Mouse (Mus musculus): ENCODE data around the gene Mvk. TPM values are rescaled to one million over a fixed set of nuclear protein-coding genes. Genes with fewer than 3 reads are reported as not detected.

Gene Mvk
- total RNA-seq, 1 experiment = 32.5 TPM

- no peak overlapping the region for H3K9ac ChIP-seq (ENCODE audit: insufficient read depth, low read depth, low read length, poor library complexity, severe bottlenecking)
- in situ Hi-C loops (cut with MboI; ENCODE audit: low sequenced_read_pairs in 2 of 2, unreplicated experiment in 2 of 2) = no loop called here
- H3K9me3 ChIP-seq (ENCODE audit: control insufficient read depth, insufficient read depth, low read depth, low read length) = no peaks in the 10 kb centered on the region
- H3K27ac ChIP-seq (ENCODE audit: insufficient read depth, low read depth, low read length, poor library complexity, severe bottlenecking) = no peak overlapping the region
- DNase-seq (ENCODE audit: low read depth, low spot score) = no peak
- H3K4me3 ChIP-seq (ENCODE audit: insufficient read depth in 1 of 2, low read depth in 1 of 2, low read length in 2 of 2, poor library complexity in 1 of 2, severe bottlenecking in 1 of 2) = no peak overlapping the region
- TF ChIP-seq HCFC1 (IDR thresholded peaks at IDR 0.05; ENCODE audit: borderline replicate concordance, insufficient read depth, low read length) (no peak), ZNF384 (IDR thresholded peaks at IDR 0.05; ENCODE audit: low read depth, low read length) (no peak), ZC3H11A (IDR thresholded peaks at IDR 0.05; ENCODE audit: borderline replicate concordance, low read depth, low read length) (no peak), CHD2 (IDR thresholded peaks at IDR 0.05; ENCODE audit: low read depth, low read length) (no peak), MAFK (IDR thresholded peaks at IDR 0.05; ENCODE audit: insufficient read depth, low read depth, low read length) (no peak)
- H3K36me3 ChIP-seq (ENCODE audit: control insufficient read depth, insufficient read depth, low read length, poor library complexity, severe bottlenecking) = peaks cover 27% of the 10 kb centered on the region; the same call in 1 of the 2 replicates
- no peaks in the 10 kb centered on the region for H3K4me1 ChIP-seq (ENCODE audit: control insufficient read depth in 2 of 2, insufficient read depth in 2 of 2, low read length in 2 of 2, poor library complexity in 1 of 2)
Measured at GRCm38 (mm10) chr5:114434359-114434758, 9.7 kb upstream of the Mvk start.

- no peak overlapping the region for H3K4me3 ChIP-seq (ENCODE audit: insufficient read depth in 1 of 2, low read depth in 1 of 2, low read length in 2 of 2, poor library complexity in 1 of 2, severe bottlenecking in 1 of 2)
- DNase-seq (ENCODE audit: low read depth, low spot score) = no peak
- H3K9me3 ChIP-seq (ENCODE audit: control insufficient read depth, insufficient read depth, low read depth, low read length) = no peaks in the 10 kb centered on the region
- no peak overlapping the region for H3K9ac ChIP-seq (ENCODE audit: insufficient read depth, low read depth, low read length, poor library complexity, severe bottlenecking)
- in situ Hi-C loops (cut with MboI; ENCODE audit: low sequenced_read_pairs in 2 of 2, unreplicated experiment in 2 of 2) = no loop called here
- no peak overlapping the region for H3K27ac ChIP-seq (ENCODE audit: insufficient read depth, low read depth, low read length, poor library complexity, severe bottlenecking)
- H3K4me1 ChIP-seq (ENCODE audit: control insufficient read depth in 2 of 2, insufficient read depth in 2 of 2, low read length in 2 of 2, poor library complexity in 1 of 2) = no peaks in the 10 kb centered on the region
- TF ChIP-seq ZC3H11A (IDR thresholded peaks at IDR 0.05; ENCODE audit: borderline replicate concordance, low read depth, low read length) (no peak), HCFC1 (IDR thresholded peaks at IDR 0.05; ENCODE audit: borderline replicate concordance, insufficient read depth, low read length) (no peak), MAFK (IDR thresholded peaks at IDR 0.05; ENCODE audit: insufficient read depth, low read depth, low read length) (no peak), CHD2 (IDR thresholded peaks at IDR 0.05; ENCODE audit: low read depth, low read length) (no peak)
- peaks cover 27% of the 10 kb centered on the region; the same call in 1 of the 2 replicates for H3K36me3 ChIP-seq (ENCODE audit: control insufficient read depth, insufficient read depth, low read length, poor library complexity, severe bottlenecking)
Measured at GRCm38 (mm10) chr5:114435588-114435987, 8.5 kb upstream of the Mvk start.

GRCm38 (mm10) chr5:114444368-114444692, 261 bp downstream of the Mvk start:
- Histone ChIP-seq H3K9me3 (ENCODE audit: control insufficient read depth, insufficient read depth, low read depth, low read length) (no peaks in the 10 kb centered on the region), H3K27ac (ENCODE audit: insufficient read depth, low read depth, low read length, poor library complexity, severe bottlenecking) (no peak overlapping the region), H3K4me3 (ENCODE audit: insufficient read depth in 1 of 2, low read depth in 1 of 2, low read length in 2 of 2, poor library complexity in 1 of 2, severe bottlenecking in 1 of 2) (peak overlapping the region; percentile 82 to 85), H3K36me3 (ENCODE audit: control insufficient read depth, insufficient read depth, low read length, poor library complexity, severe bottlenecking) (peaks cover 2% of the 10 kb centered on the region; the same call in 1 of the 2 replicates), H3K9ac (ENCODE audit: insufficient read depth, low read depth, low read length, poor library complexity, severe bottlenecking) (peak overlapping the region; percentile 80), H3K4me1 (ENCODE audit: control insufficient read depth in 2 of 2, insufficient read depth in 2 of 2, low read length in 2 of 2, poor library complexity in 1 of 2) (peaks cover 0 to 7% of the 10 kb centered on the region in 2 experiments; a peak in 1 of 4 replicates)
- TF ChIP-seq ZNF384 (IDR thresholded peaks at IDR 0.05; ENCODE audit: low read depth, low read length) (no peak), CHD2 (IDR thresholded peaks at IDR 0.05; ENCODE audit: low read depth, low read length) (no peak), MAFK (IDR thresholded peaks at IDR 0.05; ENCODE audit: insufficient read depth, low read depth, low read length) (no peak), ZC3H11A (IDR thresholded peaks at IDR 0.05; ENCODE audit: borderline replicate concordance, low read depth, low read length) (no peak), HCFC1 (IDR thresholded peaks at IDR 0.05; ENCODE audit: borderline replicate concordance, insufficient read depth, low read length) (no peak)
- in situ Hi-C loops (cut with MboI; ENCODE audit: low sequenced_read_pairs in 2 of 2, unreplicated experiment in 2 of 2) = no loop called here
- DNase-seq (ENCODE audit: low read depth, low spot score) = no peak

GRCm38 (mm10) chr5:114449011-114449410, 4.9 kb downstream of the Mvk start:
- Histone ChIP-seq H3K4me3 (ENCODE audit: insufficient read depth in 1 of 2, low read depth in 1 of 2, low read length in 2 of 2, poor library complexity in 1 of 2, severe bottlenecking in 1 of 2) (no peak overlapping the region), H3K36me3 (ENCODE audit: control insufficient read depth, insufficient read depth, low read length, poor library complexity, severe bottlenecking) (peaks cover 6% of the 10 kb centered on the region; the same call in 1 of the 2 replicates), H3K4me1 (ENCODE audit: control insufficient read depth in 2 of 2, insufficient read depth in 2 of 2, low read length in 2 of 2, poor library complexity in 1 of 2) (peaks cover 0 to 3% of the 10 kb centered on the region in 2 experiments; a peak in 1 of 4 replicates), H3K9me3 (ENCODE audit: control insufficient read depth, insufficient read depth, low read depth, low read length) (no peaks in the 10 kb centered on the region), H3K9ac (ENCODE audit: insufficient read depth, low read depth, low read length, poor library complexity, severe bottlenecking) (no peak overlapping the region), H3K27ac (ENCODE audit: insufficient read depth, low read depth, low read length, poor library complexity, severe bottlenecking) (no peak overlapping the region)
- DNase-seq (ENCODE audit: low read depth, low spot score) = no peak
- in situ Hi-C loops (cut with MboI; ENCODE audit: low sequenced_read_pairs in 2 of 2, unreplicated experiment in 2 of 2) = no loop called here
- TF ChIP-seq MAFK (IDR thresholded peaks at IDR 0.05; ENCODE audit: insufficient read depth, low read depth, low read length) (no peak), ZC3H11A (IDR thresholded peaks at IDR 0.05; ENCODE audit: borderline replicate concordance, low read depth, low read length) (no peak), CHD2 (IDR thresholded peaks at IDR 0.05; ENCODE audit: low read depth, low read length) (no peak), HCFC1 (IDR thresholded peaks at IDR 0.05; ENCODE audit: borderline replicate concordance, insufficient read depth, low read length) (no peak), ZNF384 (IDR thresholded peaks at IDR 0.05; ENCODE audit: low read depth, low read length) (no peak)

- H3K4me3 ChIP-seq (ENCODE audit: insufficient read depth in 1 of 2, low read depth in 1 of 2, low read length in 2 of 2, poor library complexity in 1 of 2, severe bottlenecking in 1 of 2) = no peak overlapping the region
- no peak overlapping the region for H3K27ac ChIP-seq (ENCODE audit: insufficient read depth, low read depth, low read length, poor library complexity, severe bottlenecking)
- TF ChIP-seq HCFC1 (IDR thresholded peaks at IDR 0.05; ENCODE audit: borderline replicate concordance, insufficient read depth, low read length) (no peak), ZNF384 (IDR thresholded peaks at IDR 0.05; ENCODE audit: low read depth, low read length) (no peak), CHD2 (IDR thresholded peaks at IDR 0.05; ENCODE audit: low read depth, low read length) (no peak), ZC3H11A (IDR thresholded peaks at IDR 0.05; ENCODE audit: borderline replicate concordance, low read depth, low read length) (no peak), MAFK (IDR thresholded peaks at IDR 0.05; ENCODE audit: insufficient read depth, low read depth, low read length) (no peak)
- H3K9me3 ChIP-seq (ENCODE audit: control insufficient read depth, insufficient read depth, low read depth, low read length) = no peaks in the 10 kb centered on the region
- peaks cover 0 to 6% of the 10 kb centered on the region in 2 experiments; a peak in 1 of 4 replicates for H3K4me1 ChIP-seq (ENCODE audit: control insufficient read depth in 2 of 2, insufficient read depth in 2 of 2, low read length in 2 of 2, poor library complexity in 1 of 2)
- in situ Hi-C loops (cut with MboI; ENCODE audit: low sequenced_read_pairs in 2 of 2, unreplicated experiment in 2 of 2) = no loop called here
- DNase-seq (ENCODE audit: low read depth, low spot score) = no peak
- H3K9ac ChIP-seq (ENCODE audit: insufficient read depth, low read depth, low read length, poor library complexity, severe bottlenecking) = no peak overlapping the region
- no peaks in the 10 kb centered on the region; the same call in 1 of the 2 replicates for H3K36me3 ChIP-seq (ENCODE audit: control insufficient read depth, insufficient read depth, low read length, poor library complexity, severe bottlenecking)
Measured at GRCm38 (mm10) chr5:114456287-114456686, 12.2 kb downstream of the Mvk start.

Measured in ES-E14 (cell line).